9 mouse cellular contexts compared by ENCODE assay signal in the genomic region with DNA sequence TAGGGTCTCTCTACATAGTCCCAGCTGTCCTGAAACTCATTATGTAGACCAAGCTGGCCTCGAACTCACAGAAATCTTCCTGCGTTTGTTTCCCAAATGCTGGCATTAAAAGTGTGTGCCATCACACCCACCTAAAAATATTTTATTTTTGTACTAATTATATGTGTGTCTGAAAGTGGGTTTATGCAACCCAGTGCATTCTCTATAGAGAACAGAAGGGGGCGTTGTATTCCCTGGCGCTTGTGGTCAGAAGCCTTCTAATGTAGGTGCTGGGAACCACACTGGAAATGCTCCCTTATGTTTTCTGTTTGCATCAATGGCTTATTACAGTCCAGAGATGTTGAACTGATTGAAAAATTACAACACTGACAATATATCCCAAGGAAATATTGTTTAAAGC. TPM values are rescaled to one million over a fixed set of nuclear protein-coding genes. Genes with fewer than 3 reads are reported as not detected.
DNase-seq lines count a peak whose midpoint lies in the region; ATAC-seq and TF ChIP-seq lines count a peak whose summit lies in the region.
"Had no signal": no experiment of that assay in that cellular context is flagged by ENCODE, and none has a peak within 500 bp of the region (broad histone marks: within the 10 kb centered on the region; RNA-seq: fewer than 3 reads in every experiment).

No protein-coding gene starts in this region.

- no peak for TF ChIP-seq POLR2A in cortical plate, adult 2 months (IDR thresholded peaks at IDR 0.05; ENCODE audit: extremely low read depth, insufficient read depth, low read length)

- peak overlapping the region; percentile 94 for H3K27ac ChIP-seq in gastrocnemius, adult 2 months
- H3K27ac ChIP-seq in cortical plate, adult 2 months (ENCODE audit: insufficient read depth, low read length): no peak overlapping the region
- no peak overlapping the region for H3K27ac ChIP-seq in lung, postnatal 0 days (ENCODE audit: low read length)
- H3K27ac ChIP-seq: limb, embryonic 13.5 days had no signal

- intact Hi-C loops in gastrocnemius, adult 2 months (cut with DNase I): no loop called here
- intact Hi-C loops in gastrocnemius, postnatal 36 days (cut with DNase I): loop anchor here (5.0 kb wide), 1 partner anchor 126 kb away; no protein-coding TSS in a partner anchor

- TF ChIP-seq EP300 in lung, postnatal 0 days (IDR thresholded peaks at IDR 0.05): no peak

- no peak overlapping the region for H3K4me2 ChIP-seq in lung, postnatal 0 days (replicated peaks; ENCODE audit: low read depth, low read length)

- H3K36me3 ChIP-seq in lung, postnatal 0 days (ENCODE audit: insufficient read depth, low read length): no peaks in the 10 kb centered on the region
- H3K36me3 ChIP-seq: limb, embryonic 13.5 days had no signal

- no peaks in the 10 kb centered on the region for H3K4me1 ChIP-seq in cortical plate, adult 2 months (ENCODE audit: control insufficient read depth, insufficient read depth, low read length)
- no peaks in the 10 kb centered on the region for H3K4me1 ChIP-seq in lung, postnatal 0 days (ENCODE audit: insufficient read depth, low read depth, low read length)
- H3K4me1 ChIP-seq: limb, embryonic 13.5 days had no signal

- ATAC-seq in lung, postnatal 0 days: no peak
- no peak for ATAC-seq in monocyte, adult 5-6 weeks (replicated peaks; ENCODE audit: insufficient number of reproducible peaks, low FRiP score, low TSS enrichment, poor library complexity, severe bottlenecking)

- H3K4me3 ChIP-seq in gastrocnemius, adult 2 months: peak overlapping the region; percentile 98
- peak overlapping the region; percentile 79; the same call in 1 of the 2 replicates for H3K4me3 ChIP-seq in cortical plate, adult 2 months (ENCODE audit: insufficient read depth, low read length)
- H3K4me3 ChIP-seq in lung, postnatal 0 days (ENCODE audit: low read depth, low read length): no peak overlapping the region

- no peaks in the 10 kb centered on the region for H3K9me3 ChIP-seq in lung, postnatal 0 days (ENCODE audit: low read length)
- H3K9me3 ChIP-seq: limb, embryonic 13.5 days had no signal

- H3K9ac ChIP-seq in lung, postnatal 0 days (replicated peaks; ENCODE audit: low read depth): no peak overlapping the region

- 52% methylated on average over 4 of the region's 4 CpGs for WGBS in lung, postnatal 0 days

- no peaks in the 10 kb centered on the region for H3K27me3 ChIP-seq in lung, postnatal 0 days (replicated peaks; ENCODE audit: insufficient read depth, low read length)

- no peak for DNase-seq in gastrocnemius, adult 2 months
- no peak for DNase-seq in gastrocnemius, postnatal 36 days
- DNase-seq in CD4-positive helper T cell, adult 2 months (ENCODE audit: low read depth, low spot score): peak; percentile 56
- DNase-seq in lung, postnatal 0 days (ENCODE audit: low spot score): peak; percentile 60
- DNase-seq in ovary, postnatal 14 days (ENCODE audit: low spot score): no peak
- DNase-seq in left cerebral cortex, adult 11 months (ENCODE audit: low spot score): no peak

- peak; percentile 38; the same call in 1 of the 2 replicates for TF ChIP-seq CTCF in gastrocnemius, adult 2 months (IDR thresholded peaks at IDR 0.05)
- TF ChIP-seq CTCF in cortical plate, adult 2 months (IDR thresholded peaks at IDR 0.05; ENCODE audit: extremely low read depth, insufficient read depth, low read length): no peak
- peak; percentile 47 for TF ChIP-seq CTCF in lung, postnatal 0 days (IDR thresholded peaks at IDR 0.05)

RNA-seq across cellular contexts. Expression of a gene that starts 0.5 kb away (rescaled TPM):
- total RNA-seq in gastrocnemius, adult 2 months (2021): 1 to 10 TPM; 3.0 to 3.3 TPM
- total RNA-seq in gastrocnemius, postnatal 36 days (2021): 1 to 10 TPM; 2.4 to 4.1 TPM
- polyA plus RNA-seq in cortical plate, adult 2 months (2012; rRNA removed): 29.2 and 29.4 TPM in 2 replicates
- 13.2 and 13.5 TPM in 2 replicates for polyA plus RNA-seq in lung, postnatal 0 days (2015; fragmentation: Nextera tagmentation; extraction: Ambion mirVana)
- 16.0 to 46.7 TPM (median 32.7 TPM) in 3 replicates for total RNA-seq in monocyte, adult 5-6 weeks (2017)

RNA-seq across cellular contexts. Expression of a gene that starts 5.8 kb away (rescaled TPM):
- total RNA-seq in gastrocnemius, adult 2 months (2021): 10 to 100 TPM; 28.5 to 29.9 TPM
- 10 to 100 TPM; 20.1 to 26.0 TPM for total RNA-seq in gastrocnemius, postnatal 36 days (2021)
- 16.2 and 16.5 TPM in 2 replicates for polyA plus RNA-seq in cortical plate, adult 2 months (2012; rRNA removed)
- polyA plus RNA-seq in lung, postnatal 0 days (2015; fragmentation: Nextera tagmentation; extraction: Ambion mirVana): 25.1 and 29.9 TPM in 2 replicates
- 32.3 to 53.2 TPM (median 47.1 TPM) in 3 replicates for total RNA-seq in monocyte, adult 5-6 weeks (2017)

RNA-seq across cellular contexts. Expression of a gene that starts 31.9 kb away (rescaled TPM):
- 10 to 100 TPM; 20.9 to 21.1 TPM for total RNA-seq in gastrocnemius, adult 2 months (2021)
- total RNA-seq in gastrocnemius, postnatal 36 days (2021): 10 to 100 TPM; 16.5 to 19.3 TPM
- 77.8 and 79.9 TPM in 2 replicates for polyA plus RNA-seq in cortical plate, adult 2 months (2012; rRNA removed)
- polyA plus RNA-seq in lung, postnatal 0 days (2015; fragmentation: Nextera tagmentation; extraction: Ambion mirVana): 55.6 and 56.8 TPM in 2 replicates
- total RNA-seq in monocyte, adult 5-6 weeks (2017): 110 to 130 TPM (median 125 TPM) in 3 replicates

Comparison
In these comparisons a context has a peak if more than half of its experiments do, and no peak if none do; other contexts are left out.
1. DNase-seq: peak in CD4-positive helper T cell, adult 2 months (single experiment) and lung, postnatal 0 days (single experiment); none in gastrocnemius, adult 2 months (single experiment), gastrocnemius, postnatal 36 days (0 of 2), ovary, postnatal 14 days (single experiment) and left cerebral cortex, adult 11 months (single experiment).